In the genomic region with DNA sequence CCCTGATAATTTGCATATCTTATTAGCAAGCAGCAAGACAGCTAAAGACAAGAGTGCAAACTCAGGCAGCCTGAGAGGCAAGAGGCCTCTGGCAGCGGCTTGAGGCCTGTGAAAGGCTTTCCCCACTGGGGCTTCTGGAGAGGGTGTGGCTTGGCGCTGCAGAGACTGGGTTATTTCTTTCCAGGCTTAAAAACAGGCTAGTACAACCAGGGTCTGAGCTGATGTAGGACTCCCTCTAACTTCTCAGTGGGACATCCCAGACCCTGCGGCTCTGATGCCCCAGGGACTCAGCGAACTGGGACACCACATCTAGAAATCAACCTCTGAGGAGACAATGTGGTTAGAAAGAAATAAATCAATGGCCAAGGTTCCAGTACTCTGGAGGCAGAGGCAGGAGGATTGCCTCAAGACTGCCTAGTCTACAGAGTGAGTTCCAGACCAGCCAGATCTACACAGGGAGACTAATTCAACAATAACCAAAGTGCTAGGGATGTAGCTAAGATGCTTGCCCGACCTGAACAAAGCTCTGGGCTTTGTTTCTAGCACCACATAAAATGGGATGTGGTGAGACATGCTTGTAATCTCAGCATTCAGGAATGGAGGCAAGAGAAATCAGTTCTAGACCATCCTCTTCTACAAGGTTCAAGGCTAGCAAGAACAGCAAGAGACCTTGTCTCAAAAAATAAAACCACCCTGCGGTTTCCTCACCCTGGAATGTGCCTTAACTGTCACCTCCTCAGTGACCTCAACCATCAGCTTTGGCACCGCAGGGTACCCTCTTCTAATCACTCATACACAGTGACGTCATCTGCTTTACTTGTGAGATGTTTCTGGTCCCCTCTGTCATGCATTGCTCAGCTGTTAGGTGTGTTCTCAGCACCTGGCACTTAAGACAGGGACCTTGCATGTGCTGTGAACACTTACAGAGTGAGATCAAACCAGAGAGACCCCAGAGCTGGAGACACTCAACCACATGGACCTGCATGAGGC, we compare ENCODE assay signal across 14 mouse cellular contexts. TPM values are rescaled to one million over a fixed set of nuclear protein-coding genes. Genes with fewer than 3 reads are reported as not detected.
DNase-seq lines count a peak whose midpoint lies in the region; ATAC-seq lines count a peak whose summit lies in the region.
"Had no signal": no experiment of that assay in that cellular context is flagged by ENCODE, and none has a peak within 500 bp of the region (broad histone marks: within the 10 kb centered on the region; RNA-seq: fewer than 3 reads in every experiment).

No protein-coding gene starts in this region.

- H3K4me2 ChIP-seq in heart, embryonic 11.5 days: no peak overlapping the region
- H3K4me2 ChIP-seq: limb, embryonic 15.5 days had no signal

- peaks cover 3% of the 10 kb centered on the region; the same call in 1 of the 2 replicates for H3K27me3 ChIP-seq in heart, embryonic 11.5 days (ENCODE audit: control insufficient read depth, insufficient read depth, low read length)
- H3K27me3 ChIP-seq: limb, embryonic 15.5 days had no signal

- no peak for ATAC-seq in heart, embryonic 11.5 days (replicated peaks; ENCODE audit: insufficient number of reproducible peaks, low FRiP score, low TSS enrichment)
- ATAC-seq: intestine, embryonic 16.5 days had no signal

- no peaks in the 10 kb centered on the region for H3K9me3 ChIP-seq in heart, embryonic 11.5 days (replicated peaks; ENCODE audit: control insufficient read depth, low read length)
- H3K9me3 ChIP-seq: hindbrain, embryonic 10.5 days; limb, embryonic 15.5 days had no signal

- WGBS in heart, embryonic 11.5 days (ENCODE audit: insufficient replicate concordance): 63% methylated on average over 8 of the region's 8 CpGs

- H3K27ac ChIP-seq in heart, embryonic 11.5 days (ENCODE audit: low read depth, low read length): no peak overlapping the region
- H3K27ac ChIP-seq: hindbrain, embryonic 10.5 days; limb, embryonic 15.5 days; macrophage had no signal

- no peaks in the 10 kb centered on the region for H3K36me3 ChIP-seq in heart, embryonic 11.5 days (ENCODE audit: control insufficient read depth, insufficient read depth, low read length)
- H3K36me3 ChIP-seq: hindbrain, embryonic 10.5 days had no signal

- H3K9ac ChIP-seq in heart, embryonic 11.5 days (ENCODE audit: low read depth, low read length): no peak overlapping the region
- H3K9ac ChIP-seq: limb, embryonic 15.5 days had no signal

- intact Hi-C loops in heart, postnatal 10 days (cut with DNase I): no loop called here
- intact Hi-C loops in heart, postnatal 36 days (cut with DNase I): no loop called here
- intact Hi-C loops in left cerebral cortex, postnatal 10 days (cut with DNase I): no loop called here

- H3K4me3 ChIP-seq in heart, embryonic 11.5 days (ENCODE audit: low read depth, low read length): no peak overlapping the region
- H3K4me3 ChIP-seq: hindbrain, embryonic 10.5 days; limb, embryonic 15.5 days had no signal

- DNase-seq in adrenal gland, postnatal 10 days: peak; percentile 56
- DNase-seq in adrenal gland, postnatal 4 days (ENCODE audit: low spot score in 2 of 2): no peak
- DNase-seq in heart, postnatal 10 days: peak; percentile 35 to 40
- DNase-seq in MN1 (ENCODE audit: low spot score): peak; percentile 83
- peak; percentile 36 to 37 for DNase-seq in heart, postnatal 36 days
- no peak for DNase-seq in T-cell, adult 2 months (ENCODE audit: low spot score)
- no peak for DNase-seq in left cerebral cortex, postnatal 10 days (ENCODE audit: extremely low spot score in 1 of 2, low spot score in 2 of 2)
- DNase-seq: kidney, postnatal 25 days; layer of hippocampus, postnatal 36 days had no signal

- no peaks in the 10 kb centered on the region for H3K4me1 ChIP-seq in heart, embryonic 11.5 days (ENCODE audit: control insufficient read depth, insufficient read depth, low read length)

RNA-seq across cellular contexts. Expression of a gene that starts 20.0 kb away (rescaled TPM):
- total RNA-seq in adrenal gland, postnatal 10 days (2021): 10 to 100 TPM; 10.7 to 11.4 TPM
- 10 to 100 TPM; 16.0 to 16.2 TPM for total RNA-seq in adrenal gland, postnatal 4 days (2021)
- total RNA-seq in heart, postnatal 10 days (2021): 1 to 10 TPM; 3.5 to 6.6 TPM
- 0.21 and 0.46 TPM in 2 replicates for polyA plus RNA-seq in heart, embryonic 11.5 days (2014; fragmentation: Nextera tagmentation; extraction: Ambion mirVana)
- total RNA-seq in heart, postnatal 36 days (2021): 10 to 100 TPM in 1 of 2 experiments, 1 to 10 TPM in 1; 9.2 to 11.1 TPM
- total RNA-seq in left cerebral cortex, postnatal 10 days (2021): 1 to 10 TPM; 6.7 to 8.2 TPM

Comparison
In these comparisons a context has a peak if more than half of its experiments do, and no peak if none do; other contexts are left out.
1. DNase-seq: peak in adrenal gland, postnatal 10 days (single experiment), heart, postnatal 10 days (2 of 2), MN1 (single experiment) and heart, postnatal 36 days (2 of 2); none in adrenal gland, postnatal 4 days (0 of 2), T-cell, adult 2 months (single experiment) and left cerebral cortex, postnatal 10 days (0 of 2).